Mouse (Mus musculus): ENCODE measurements around the gene Prr14l.

- TF ChIP-seq POLR2A (IDR thresholded peaks at IDR 0.05; ENCODE audit: low read depth, low read length) (no peak), CTCF (conservative IDR thresholded peaks at IDR 0.05; ENCODE audit: insufficient read depth, insufficient read length, low read depth, low read length) (no peak)
Observed at GRCm38 (mm10) chr5:32756141-32756540, 97.9 kb downstream of the Prr14l start.

Data from kidney, adult 2 months (tissue).